Mouse (Mus musculus) 3T3-L1 (cell line): ENCODE measurements around the gene Nrxn3.

Experiments used
- DNase-seq: peaks from one replicate; pipeline ENCODE4 v3.0.0-alpha.2; 2015; ENCODE audit warnings: low read depth, low spot score

The Nrxn3 gene

GRCm38 (mm10) chr12:88722691-88723070 is at the start of gene Nrxn3:
TSS of gene Nrxn3 (plus strand) at chr12:88722876.
- no peak for DNase-seq

GRCm38 (mm10) chr12:88704159-88704846 is 18.4 kb upstream of the Nrxn3 start:
- DNase-seq: no peak

GRCm38 (mm10) chr12:88705959-88706358 is 16.7 kb upstream of the Nrxn3 start:
- no peak for DNase-seq

GRCm38 (mm10) chr12:88707786-88708185 is 14.9 kb upstream of the Nrxn3 start:
- DNase-seq: no peak

GRCm38 (mm10) chr12:88709223-88709622 is 13.5 kb upstream of the Nrxn3 start:
- DNase-seq: peak; percentile 13

GRCm38 (mm10) chr12:88713456-88713855 is 9.2 kb upstream of the Nrxn3 start:
- DNase-seq: no peak

GRCm38 (mm10) chr12:88722031-88722690 is 515 bp upstream of the Nrxn3 start:
- no peak for DNase-seq

- no peak for DNase-seq
These were observed 3.6 kb downstream of the Nrxn3 start for GRCm38 (mm10) chr12:88726316-88726715.

GRCm38 (mm10) chr12:88726755-88727154 is 4.1 kb downstream of the Nrxn3 start:
- no peak for DNase-seq

- no peak for DNase-seq
These were observed 8.0 kb downstream of the Nrxn3 start for GRCm38 (mm10) chr12:88730720-88731119.

GRCm38 (mm10) chr12:88735045-88735444 is 12.4 kb downstream of the Nrxn3 start:
- no peak for DNase-seq

- DNase-seq: no peak
These were observed 14.4 kb downstream of the Nrxn3 start for GRCm38 (mm10) chr12:88737081-88737480.

- DNase-seq: no peak
These were observed 15.9 kb downstream of the Nrxn3 start for GRCm38 (mm10) chr12:88738616-88739015.

GRCm38 (mm10) chr12:88746788-88747187 is 24.1 kb downstream of the Nrxn3 start:
- no peak for DNase-seq

GRCm38 (mm10) chr12:88764791-88765190 is 42.1 kb downstream of the Nrxn3 start:
- no peak for DNase-seq

GRCm38 (mm10) chr12:88774666-88775065 is 52.0 kb downstream of the Nrxn3 start:
- no peak for DNase-seq

GRCm38 (mm10) chr12:88778036-88778435 is 55.4 kb downstream of the Nrxn3 start:
- no peak for DNase-seq

- DNase-seq: no peak
These were observed 61.8 kb downstream of the Nrxn3 start for GRCm38 (mm10) chr12:88784199-88785147.

- no peak for DNase-seq
These were observed 70.6 kb downstream of the Nrxn3 start for GRCm38 (mm10) chr12:88793314-88793713.

- DNase-seq: no peak
These were observed 78.4 kb downstream of the Nrxn3 start for GRCm38 (mm10) chr12:88800990-88801655.

GRCm38 (mm10) chr12:88801656-88802007 is 79.0 kb downstream of the Nrxn3 start:
- DNase-seq: no peak

- DNase-seq: no peak
These were observed 86.3 kb downstream of the Nrxn3 start for GRCm38 (mm10) chr12:88808947-88809346.
